Mouse (Mus musculus): ENCODE measurements around the gene Rps18. TPM values are rescaled to one million over a fixed set of nuclear protein-coding genes. Genes with fewer than 3 reads are reported as not detected.
A peak's percentile ranks its signal among the peaks of the same experiment; 100 is the strongest.
"Not testable (repeated sequence)": the region's sequence is repeated elsewhere in the genome, so short reads cannot be mapped to it uniquely, and the experiment has no call there.

Gene Rps18
- 1,357 and 2,159 TPM in 2 replicates for total RNA-seq (2014; rRNA removed)
- 876 and 1,153 TPM in 2 replicates for polyA plus RNA-seq (2015; fragmentation: Nextera tagmentation; extraction: Ambion mirVana)

- H3K9me3 ChIP-seq (ENCODE audit: low read length), result no peaks in the 10 kb centered on the region
- H3K4me2 ChIP-seq (ENCODE audit: low read depth), result peak within 1 kb of the TSS; percentile 58
- peak within 1 kb of the TSS; percentile 55 for H3K4me3 ChIP-seq (ENCODE audit: low read depth, low read length)
- ATAC-seq, result peak; percentile 91
- DNase-seq, result peak; percentile 98
- H3K4me1 ChIP-seq (ENCODE audit: insufficient read depth), result peaks cover 8% of the 10 kb centered on the region; the same call in 1 of the 2 replicates
- H3K9ac ChIP-seq, result peak within 1 kb of the TSS; percentile 82
- TF ChIP-seq CTCF (IDR thresholded peaks at IDR 0.05; ENCODE audit: low read depth), result peak; percentile 37; the same call in 1 of the 2 replicates
- WGBS, result 3% methylated on average over 50 of the region's 50 CpGs
- H3K27ac ChIP-seq (ENCODE audit: low read depth, low read length), result peak within 1 kb of the TSS; percentile 93
- peaks cover 46% of the 10 kb centered on the region for H3K36me3 ChIP-seq (ENCODE audit: insufficient read depth)
- H3K27me3 ChIP-seq (ENCODE audit: insufficient read depth, low read length), result no peaks in the 10 kb centered on the region
Observed at GRCm38 (mm10) chr17:33955555-33956214, at the start of gene Rps18, which contains the start of gene Vps52. Gene Rps18, minus strand, starts transcription at chr17:33956001. Gene Vps52, plus strand, starts transcription at chr17:33955812.

GRCm38 (mm10) chr17:34003426-34003825 is 47.6 kb upstream of the Rps18 start:
- H3K4me3 ChIP-seq (ENCODE audit: low read depth, low read length), result no peak overlapping the region
- no peaks in the 10 kb centered on the region for H3K36me3 ChIP-seq (ENCODE audit: insufficient read depth)
- WGBS, result 9% methylated on average over 5 of the region's 5 CpGs

GRCm38 (mm10) chr17:34000796-34001195 is 45.0 kb upstream of the Rps18 start:
- not testable (repeated sequence) for H3K9ac ChIP-seq; H3K4me2 ChIP-seq (ENCODE audit: low read depth); H3K4me3 ChIP-seq (ENCODE audit: low read depth, low read length); H3K36me3 ChIP-seq (ENCODE audit: insufficient read depth); DNase-seq; H3K4me1 ChIP-seq (ENCODE audit: insufficient read depth); ATAC-seq; H3K9me3 ChIP-seq (ENCODE audit: low read length); H3K27me3 ChIP-seq (ENCODE audit: insufficient read depth, low read length); H3K27ac ChIP-seq (ENCODE audit: low read depth, low read length)
- 68% methylated on average over 2 of the region's 2 CpGs for WGBS

More at GRCm38 (mm10) chr17:34003426-34003825, 47.6 kb upstream of the Rps18 start:
- no peaks in the 10 kb centered on the region for H3K9me3 ChIP-seq (ENCODE audit: low read length)
- H3K27me3 ChIP-seq (ENCODE audit: insufficient read depth, low read length), result no peaks in the 10 kb centered on the region
- no peak overlapping the region for H3K4me2 ChIP-seq (ENCODE audit: low read depth)
- no peak overlapping the region for H3K9ac ChIP-seq
- H3K27ac ChIP-seq (ENCODE audit: low read depth, low read length), result no peak overlapping the region
- ATAC-seq, result no peak
- peak; percentile 86 for TF ChIP-seq CTCF (IDR thresholded peaks at IDR 0.05; ENCODE audit: low read depth)
- peak; percentile 67 for DNase-seq
- no peaks in the 10 kb centered on the region for H3K4me1 ChIP-seq (ENCODE audit: insufficient read depth)

DNA sequence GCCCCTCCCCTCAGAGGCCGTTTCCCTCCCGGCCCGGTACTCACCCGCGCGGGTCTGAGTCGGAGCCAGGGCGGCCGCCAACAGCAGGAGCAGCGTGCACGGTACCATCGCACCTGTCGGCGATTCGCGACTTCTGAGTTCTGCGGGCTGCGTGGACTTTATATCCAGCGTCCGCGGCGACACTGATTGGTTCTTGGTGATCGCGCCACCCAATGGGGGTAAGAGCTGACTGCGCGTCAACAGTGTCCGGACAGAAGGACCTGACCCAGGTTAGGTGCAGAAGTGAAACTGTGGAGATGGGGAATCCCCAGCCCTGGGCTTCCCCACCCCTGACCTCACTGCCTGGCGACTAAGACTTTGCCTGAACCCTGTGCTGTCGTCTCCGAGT is 44.3 kb upstream of the Rps18 start, which contains the start of gene H2-K1:
TSS of gene H2-K1 (minus strand) at position 198 of the 388 bp plus-strand sequence.
- H3K4me1 ChIP-seq (ENCODE audit: insufficient read depth), result no peaks in the 10 kb centered on the region
- no peaks in the 10 kb centered on the region for H3K36me3 ChIP-seq (ENCODE audit: insufficient read depth)
- 2% methylated on average over 26 of the region's 30 CpGs for WGBS
- H3K27me3 ChIP-seq (ENCODE audit: insufficient read depth, low read length), result no peaks in the 10 kb centered on the region
- H3K4me2 ChIP-seq (ENCODE audit: low read depth), result peak within 1 kb of the TSS; percentile 90
- peak within 1 kb of the TSS; percentile 42 for H3K9ac ChIP-seq
- no peak within 1 kb of the TSS for H3K27ac ChIP-seq (ENCODE audit: low read depth, low read length)
- ATAC-seq (peak; percentile 83), DNase-seq (peak; percentile 44)
- peak within 1 kb of the TSS; percentile 43 for H3K4me3 ChIP-seq (ENCODE audit: low read depth, low read length)
- no peaks in the 10 kb centered on the region for H3K9me3 ChIP-seq (ENCODE audit: low read length)
- no peak for TF ChIP-seq CTCF (IDR thresholded peaks at IDR 0.05; ENCODE audit: low read depth)

DNA sequence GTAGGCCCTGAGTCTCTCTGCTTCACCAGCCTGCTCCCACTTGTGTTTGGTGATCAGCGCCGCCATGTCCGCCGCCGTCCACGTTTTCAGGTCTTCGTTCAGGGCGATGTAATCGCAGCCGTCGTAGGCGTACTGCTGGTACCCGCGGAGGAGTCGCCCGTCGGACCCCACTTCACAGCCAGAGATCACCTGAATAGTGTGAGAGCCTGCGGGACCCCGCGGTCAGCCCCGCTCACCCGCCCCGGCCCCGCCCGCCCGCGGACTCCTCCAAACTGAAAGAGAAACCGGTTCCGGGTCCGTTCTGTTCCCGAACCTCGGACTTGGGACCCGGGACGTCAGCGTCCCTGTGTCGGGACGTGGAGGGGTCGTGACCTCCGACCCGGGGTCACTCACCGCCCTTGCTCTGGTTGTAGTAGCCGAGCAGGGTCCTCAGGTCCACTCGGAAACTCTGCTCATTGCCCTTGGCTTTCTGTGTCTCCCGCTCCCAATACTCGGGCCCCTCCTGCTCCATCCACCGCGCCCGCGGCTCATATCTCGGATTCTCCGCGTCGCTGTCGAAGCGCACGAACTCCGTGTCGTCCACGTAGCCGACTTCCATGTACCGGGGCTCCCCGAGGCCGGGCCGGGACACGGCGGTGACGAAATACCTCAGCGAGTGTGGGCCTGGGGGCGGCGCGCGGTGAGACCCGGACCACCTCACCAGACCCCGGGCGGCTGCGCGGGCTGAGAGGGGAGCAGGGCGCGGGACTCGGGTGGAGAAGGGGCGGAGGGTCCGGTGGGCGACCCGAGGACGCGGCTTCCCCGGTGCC is 43.7 kb upstream of the Rps18 start:
- 2% methylated on average over 87 of the region's 87 CpGs for WGBS
- Histone ChIP-seq H3K27ac (ENCODE audit: low read depth, low read length) (no peak overlapping the region), H3K4me1 (ENCODE audit: insufficient read depth) (no peaks in the 10 kb centered on the region), H3K4me2 (ENCODE audit: low read depth) (peak overlapping the region; percentile 90), H3K27me3 (ENCODE audit: insufficient read depth, low read length) (no peaks in the 10 kb centered on the region), H3K4me3 (ENCODE audit: low read depth, low read length) (peak overlapping the region; percentile 43), H3K9me3 (ENCODE audit: low read length) (no peaks in the 10 kb centered on the region), H3K9ac (peak overlapping the region; percentile 42), H3K36me3 (ENCODE audit: insufficient read depth) (no peaks in the 10 kb centered on the region)
- DNase-seq (peak; percentile 20), ATAC-seq (peak; percentile 60)
- no peak for TF ChIP-seq CTCF (IDR thresholded peaks at IDR 0.05; ENCODE audit: low read depth)

- H3K9ac ChIP-seq; DNase-seq; H3K4me2 ChIP-seq (ENCODE audit: low read depth); ATAC-seq; H3K4me3 ChIP-seq (ENCODE audit: low read depth, low read length); H3K27ac ChIP-seq (ENCODE audit: low read depth, low read length); H3K9me3 ChIP-seq (ENCODE audit: low read length); H3K27me3 ChIP-seq (ENCODE audit: insufficient read depth, low read length); H3K4me1 ChIP-seq (ENCODE audit: insufficient read depth); H3K36me3 ChIP-seq (ENCODE audit: insufficient read depth): not testable (repeated sequence)
- 66% methylated on average over 5 of the region's 5 CpGs for WGBS
Observed at GRCm38 (mm10) chr17:33998697-33999096, 42.9 kb upstream of the Rps18 start.

DNA sequence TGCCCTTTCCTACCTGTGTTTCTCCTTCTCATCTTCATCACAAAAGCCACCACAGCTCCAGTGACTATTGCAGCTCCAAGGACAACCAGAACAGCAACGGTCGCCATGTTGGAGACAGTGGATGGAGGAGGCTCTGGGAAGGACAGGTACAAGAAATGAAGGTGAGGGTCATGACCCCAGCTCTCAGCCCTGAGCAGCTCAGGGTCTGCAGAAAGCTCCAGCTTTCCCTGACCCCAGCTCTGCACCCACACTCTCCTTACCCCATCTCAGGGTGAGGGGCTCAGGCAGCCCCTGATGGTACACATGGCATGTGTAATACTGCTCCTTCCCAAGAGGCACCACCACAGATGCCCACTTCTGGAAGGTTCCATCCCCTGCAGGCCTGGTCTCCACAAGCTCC is 41.2 kb upstream of the Rps18 start:
- H3K9me3 ChIP-seq (ENCODE audit: low read length); H3K27me3 ChIP-seq (ENCODE audit: insufficient read depth, low read length); H3K36me3 ChIP-seq (ENCODE audit: insufficient read depth); H3K27ac ChIP-seq (ENCODE audit: low read depth, low read length); DNase-seq; H3K9ac ChIP-seq; ATAC-seq; H3K4me1 ChIP-seq (ENCODE audit: insufficient read depth); H3K4me3 ChIP-seq (ENCODE audit: low read depth, low read length); H3K4me2 ChIP-seq (ENCODE audit: low read depth): not testable (repeated sequence)
- WGBS, result 89% methylated on average over 2 of the region's 2 CpGs
